Mouse (Mus musculus): ENCODE measurements around the gene Sap25. TPM values are rescaled to one million over a fixed set of nuclear protein-coding genes. Genes with fewer than 3 reads are reported as not detected.

Sap25 gene
- polyA plus RNA-seq, 1 experiment from 2014 or later: 7.1 TPM

- Histone ChIP-seq H3K4me1 (replicated peaks; ENCODE audit: control insufficient read depth, insufficient read depth, low read length) (no peaks in the 10 kb centered on the region), H3K27ac (ENCODE audit: low read depth, low read length) (no peak overlapping the region), H3K4me2 (replicated peaks; ENCODE audit: low read depth, low read length) (no peak overlapping the region), H3K4me3 (ENCODE audit: low read depth, low read length) (no peak overlapping the region), H3K9ac (ENCODE audit: low read depth, low read length) (no peak overlapping the region), H3K9me3 (ENCODE audit: control insufficient read depth, low read length) (no peaks in the 10 kb centered on the region), H3K27me3 (ENCODE audit: control insufficient read depth, insufficient read depth, low read length) (no peaks in the 10 kb centered on the region), H3K36me3 (ENCODE audit: control insufficient read depth, insufficient read depth, low read length) (no peaks in the 10 kb centered on the region)
- DNase-seq (ENCODE audit: low spot score) (no peak), ATAC-seq (ENCODE audit: low FRiP score) (no peak)
- WGBS: 70% methylated on average over 9 of the region's 9 CpGs
Observed at GRCm38 (mm10) chr5:137690531-137690930, 49.4 kb downstream of the Sap25 start.

GRCm38 (mm10) chr5:137691881-137692280, 50.7 kb downstream of the Sap25 start:
- no peak overlapping the region for H3K4me2 ChIP-seq (replicated peaks; ENCODE audit: low read depth, low read length)
- 74% methylated on average over 1 of the region's 1 CpGs for WGBS
- no peaks in the 10 kb centered on the region for H3K27me3 ChIP-seq (ENCODE audit: control insufficient read depth, insufficient read depth, low read length)
- no peaks in the 10 kb centered on the region for H3K9me3 ChIP-seq (ENCODE audit: control insufficient read depth, low read length)
- H3K36me3 ChIP-seq (ENCODE audit: control insufficient read depth, insufficient read depth, low read length): no peaks in the 10 kb centered on the region
- H3K4me3 ChIP-seq (ENCODE audit: low read depth, low read length): no peak overlapping the region
- H3K4me1 ChIP-seq (replicated peaks; ENCODE audit: control insufficient read depth, insufficient read depth, low read length): no peaks in the 10 kb centered on the region
- DNase-seq (ENCODE audit: low spot score): no peak
- ATAC-seq (ENCODE audit: low FRiP score): no peak
- H3K27ac ChIP-seq (ENCODE audit: low read depth, low read length): no peak overlapping the region
- no peak overlapping the region for H3K9ac ChIP-seq (ENCODE audit: low read depth, low read length)

Other genes with a start within 250 kb of the Sap25 start
- gene Zan, start 164.3 kb upstream of the Sap25 start, polyA plus RNA-seq (2014; fragmentation: Nextera tagmentation; extraction: Ambion mirVana): 0.04 and 0.06 TPM in 2 replicates
- 55.2 and 60.6 TPM in 2 replicates for gene Pop7, start 138.8 kb upstream of the Sap25 start, polyA plus RNA-seq (2014; fragmentation: Nextera tagmentation; extraction: Ambion mirVana)
- gene Gigyf1, start 122.8 kb upstream of the Sap25 start, polyA plus RNA-seq (2014; fragmentation: Nextera tagmentation; extraction: Ambion mirVana): 10.6 and 15.4 TPM in 2 replicates
- 0.38 and 1.1 TPM in 2 replicates for gene Epo, start 108.1 kb upstream of the Sap25 start, polyA plus RNA-seq (2014; fragmentation: Nextera tagmentation; extraction: Ambion mirVana)
- gene Gnb2, start 107.8 kb upstream of the Sap25 start, polyA plus RNA-seq (2014; fragmentation: Nextera tagmentation; extraction: Ambion mirVana): 475 and 483 TPM in 2 replicates
- gene Actl6b, start 87.8 kb upstream of the Sap25 start, polyA plus RNA-seq (2014; fragmentation: Nextera tagmentation; extraction: Ambion mirVana): 45.4 and 47.6 TPM in 2 replicates
- gene Tfr2, start 71.5 kb upstream of the Sap25 start, polyA plus RNA-seq (2014; fragmentation: Nextera tagmentation; extraction: Ambion mirVana): 2.5 and 2.7 TPM in 2 replicates
- gene Mospd3, start 40.3 kb upstream of the Sap25 start, polyA plus RNA-seq (2014; fragmentation: Nextera tagmentation; extraction: Ambion mirVana): 22.6 and 22.9 TPM in 2 replicates
- gene Pcolce, start 27.6 kb upstream of the Sap25 start, polyA plus RNA-seq (2014; fragmentation: Nextera tagmentation; extraction: Ambion mirVana): 67.0 and 87.3 TPM in 2 replicates
- gene Fbxo24, start 12.3 kb upstream of the Sap25 start, polyA plus RNA-seq (2014; fragmentation: Nextera tagmentation; extraction: Ambion mirVana): 0.15 and 0.27 TPM in 2 replicates
- gene Lrch4, start 12.2 kb upstream of the Sap25 start, polyA plus RNA-seq (2014; fragmentation: Nextera tagmentation; extraction: Ambion mirVana): 25.9 and 28.5 TPM in 2 replicates
- gene Gm20605, start 12.2 kb upstream of the Sap25 start, polyA plus RNA-seq (2014; fragmentation: Nextera tagmentation; extraction: Ambion mirVana): 5.0 and 6.3 TPM in 2 replicates
- gene Irs3, start 4.4 kb downstream of the Sap25 start, polyA plus RNA-seq (2014; fragmentation: Nextera tagmentation; extraction: Ambion mirVana): 0.22 and 0.38 TPM in 2 replicates
- 13.7 TPM in 2 replicates for gene Agfg2, start 43.4 kb downstream of the Sap25 start, polyA plus RNA-seq (2014; fragmentation: Nextera tagmentation; extraction: Ambion mirVana)
- gene Nyap1, start 100.3 kb downstream of the Sap25 start, polyA plus RNA-seq (2014; fragmentation: Nextera tagmentation; extraction: Ambion mirVana): 2.9 and 5.3 TPM in 2 replicates
- gene Tsc22d4, start 104.4 kb downstream of the Sap25 start, polyA plus RNA-seq (2014; fragmentation: Nextera tagmentation; extraction: Ambion mirVana): 56.4 and 64.0 TPM in 2 replicates
- 64.9 and 78.4 TPM in 2 replicates for gene Ppp1r35, start 137.5 kb downstream of the Sap25 start, polyA plus RNA-seq (2014; fragmentation: Nextera tagmentation; extraction: Ambion mirVana)
- gene Mepce, start 146.3 kb downstream of the Sap25 start, polyA plus RNA-seq (2014; fragmentation: Nextera tagmentation; extraction: Ambion mirVana): 9.9 and 14.9 TPM in 2 replicates
- 13.5 and 17.2 TPM in 2 replicates for gene Zcwpw1, start 146.5 kb downstream of the Sap25 start, polyA plus RNA-seq (2014; fragmentation: Nextera tagmentation; extraction: Ambion mirVana)
- gene Pilra, start 194.9 kb downstream of the Sap25 start, polyA plus RNA-seq (2014; fragmentation: Nextera tagmentation; extraction: Ambion mirVana): 0.22 and 0.97 TPM in 2 replicates
- gene Pilrb1, start 216.8 kb downstream of the Sap25 start, polyA plus RNA-seq (2014; fragmentation: Nextera tagmentation; extraction: Ambion mirVana): not detected in 2 replicates
- gene Pilrb2, start 230.5 kb downstream of the Sap25 start, polyA plus RNA-seq (2014; fragmentation: Nextera tagmentation; extraction: Ambion mirVana): not detected in 2 replicates

Measured in hindbrain, embryonic 11.5 days (tissue).